Mouse (Mus musculus) heart, embryonic 15.5 days (tissue): ENCODE results near the gene Il17c. TPM values are rescaled to one million over a fixed set of nuclear protein-coding genes. Genes with fewer than 3 reads are reported as not detected.
A peak's percentile ranks its signal among the peaks of the same experiment; 100 is the strongest.

Experiments used
- ATAC-seq: fragments of 200-750 bp; cut with Nextera tagmentation; replicated peaks from 2 replicates; pipeline ENCODE4 v1.8.0; 2017; ENCODE audit warnings: low read depth, moderate TSS enrichment; ENCODE audit not compliant: insufficient number of reproducible peaks, insufficient read depth, low FRiP score
- H3K27ac ChIP-seq: fragments of 300-500 bp; sonication (generic); 2 replicates; pipeline ENCODE4 v1.5.1; 2015; ENCODE audit warnings: mild to moderate bottlenecking, inconsistent platforms
- H3K27me3 ChIP-seq: fragments of 300-500 bp; sonication (generic); 2 replicates; pipeline ENCODE4 v1.6.1; 2015; ENCODE audit warnings: inconsistent platforms
- H3K36me3 ChIP-seq: fragments of 300-500 bp; sonication (generic); 2 replicates; pipeline ENCODE4 v1.6.1; 2015; ENCODE audit warnings: mild to moderate bottlenecking, inconsistent platforms
- H3K4me1 ChIP-seq: fragments of 300-500 bp; sonication (generic); replicated peaks from 2 replicates; pipeline ENCODE4 v1.6.1; 2015; ENCODE audit warnings: inconsistent platforms
- H3K4me2 ChIP-seq: fragments of 300-500 bp; sonication (generic); 2 replicates; pipeline ENCODE4 v1.6.1; 2015; ENCODE audit warnings: inconsistent platforms, mild to moderate bottlenecking, moderate library complexity
- H3K4me3 ChIP-seq: fragments of 300-500 bp; sonication (generic); 2 replicates; pipeline ENCODE4 v1.5.1; 2015; ENCODE audit warnings: mild to moderate bottlenecking, inconsistent platforms
- H3K9ac ChIP-seq: fragments of 300-500 bp; sonication (generic); 2 replicates; pipeline ENCODE4 v1.6.1; 2015; ENCODE audit warnings: mild to moderate bottlenecking, inconsistent platforms
- H3K9me3 ChIP-seq: fragments of 300-500 bp; sonication (generic); replicated peaks from 2 replicates; pipeline ENCODE4 v1.6.1; 2016; ENCODE audit warnings: inconsistent platforms
- WGBS: fragments of 180-500 bp; shearing (Covaris S2); methylation state at CpG from one replicate; pipeline ENCODE4 v1.1.7; 2015; ENCODE audit warnings: mixed read lengths; 5-methylcytosine and 5-hydroxymethylcytosine counted together
- polyA plus RNA-seq: library from polyadenylated mRNA; unstranded; fragments of >200 nt; fragmentation: Nextera tagmentation; extraction: Ambion mirVana; gene quantifications from 2 replicates; pipeline ENCODE4 v1.2.1, GENCODE M21; 2015

Il17c gene
- polyA plus RNA-seq, result 0.34 TPM in 1 of 2 replicates, not detected in the other

DNA sequence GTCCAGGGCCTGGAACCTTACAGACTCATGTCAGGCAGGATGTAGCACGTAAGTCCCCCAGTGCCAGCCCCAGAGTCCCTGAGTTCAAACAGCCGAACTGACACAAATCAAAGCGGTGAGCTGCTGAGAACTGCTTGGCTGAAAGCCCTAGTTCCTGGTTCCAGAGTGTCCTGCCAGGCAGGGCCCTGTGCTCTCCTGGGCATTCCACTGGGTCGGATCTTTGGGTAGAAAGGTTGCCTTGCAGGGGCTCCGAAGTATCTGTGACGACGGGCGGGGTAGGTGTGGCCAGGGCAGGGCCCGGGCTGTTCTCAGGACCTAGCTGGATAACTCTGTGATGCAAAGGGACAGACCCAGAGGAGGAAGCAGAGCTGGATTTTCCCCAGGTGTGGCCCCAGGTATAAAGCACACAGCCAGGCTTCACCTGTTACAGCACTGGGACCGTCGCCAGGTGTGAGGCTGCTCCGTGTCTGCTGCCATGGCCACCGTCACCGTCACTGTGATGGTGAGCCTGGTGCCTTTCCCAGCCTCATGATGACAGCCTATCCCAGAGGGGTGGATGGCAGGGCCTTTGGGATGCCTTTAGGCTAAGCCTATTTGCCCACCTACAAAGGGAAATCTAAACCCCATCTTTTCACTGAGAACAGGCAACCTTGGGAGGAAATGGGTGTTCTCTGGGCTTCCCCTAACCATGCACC, at the start of gene Il17c:
TSS of gene Il17c (plus strand) at position 645 of the 695 bp plus-strand sequence.
- Histone ChIP-seq H3K9ac (no peak within 1 kb of the TSS), H3K4me3 (no peak within 1 kb of the TSS), H3K27ac (no peak within 1 kb of the TSS), H3K4me2 (no peak within 1 kb of the TSS), H3K9me3 (no peaks in the 10 kb centered on the region), H3K27me3 (no peaks in the 10 kb centered on the region), H3K36me3 (peaks cover 21% of the 10 kb centered on the region), H3K4me1 (peaks cover 23% of the 10 kb centered on the region)
- no peak for ATAC-seq
- WGBS, result 75% methylated on average over 14 of the region's 14 CpGs

GRCm38 (mm10) chr8:122375320-122375719, 46.5 kb upstream of the Il17c start:
- no peak for ATAC-seq

DNA sequence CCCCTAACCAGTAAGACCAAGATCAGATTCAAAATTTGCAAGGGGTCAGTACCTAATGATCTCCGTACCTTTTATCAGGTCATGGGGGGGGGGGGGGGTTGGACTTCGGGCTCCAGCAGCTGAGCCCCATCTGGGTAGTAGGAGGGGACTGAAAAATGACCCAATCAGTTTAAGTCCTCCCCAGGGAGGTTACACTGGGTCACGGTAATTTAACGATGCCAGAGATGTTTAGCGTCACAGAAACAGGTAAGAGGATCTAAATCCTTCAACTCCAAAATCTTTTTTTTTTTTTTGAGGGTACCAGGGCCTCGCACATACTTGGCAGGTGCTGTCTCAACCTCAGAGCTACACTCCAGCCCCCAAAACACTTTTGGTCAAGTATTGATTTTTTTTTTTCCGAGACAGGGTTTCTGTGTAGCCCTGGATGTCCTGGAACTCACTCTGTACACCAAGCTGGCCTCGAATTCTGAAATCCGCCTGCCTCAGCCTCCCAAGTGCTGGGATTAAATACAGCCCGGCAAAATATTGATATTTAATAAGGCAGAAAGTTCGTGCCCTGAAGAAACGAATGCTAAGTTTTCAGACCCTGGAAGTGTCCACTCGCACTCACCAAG, 46.0 kb upstream of the Il17c start:
- H3K4me2 ChIP-seq, result peak overlapping the region; percentile 68
- peak overlapping the region; percentile 84 for H3K4me3 ChIP-seq
- no peak for ATAC-seq
- H3K36me3 ChIP-seq, result peaks cover 14% of the 10 kb centered on the region; the same call in 1 of the 2 replicates
- H3K9me3 ChIP-seq, result no peaks in the 10 kb centered on the region
- no peaks in the 10 kb centered on the region for H3K27me3 ChIP-seq
- peak overlapping the region; percentile 50 for H3K27ac ChIP-seq
- peaks cover 25% of the 10 kb centered on the region for H3K4me1 ChIP-seq
- WGBS, result 23% methylated on average over 13 of the region's 13 CpGs
- H3K9ac ChIP-seq, result peak overlapping the region; percentile 29; the same call in 1 of the 2 replicates

More at GRCm38 (mm10) chr8:122375320-122375719, 46.5 kb upstream of the Il17c start:
- WGBS, result 89% methylated on average over 7 of the region's 7 CpGs
- Histone ChIP-seq H3K27me3 (no peaks in the 10 kb centered on the region), H3K4me3 (no peak overlapping the region), H3K9ac (no peak overlapping the region), H3K9me3 (no peaks in the 10 kb centered on the region), H3K4me2 (no peak overlapping the region), H3K4me1 (peaks cover 25% of the 10 kb centered on the region), H3K27ac (no peak overlapping the region), H3K36me3 (peaks cover 9% of the 10 kb centered on the region; the same call in 1 of the 2 replicates)

DNA sequence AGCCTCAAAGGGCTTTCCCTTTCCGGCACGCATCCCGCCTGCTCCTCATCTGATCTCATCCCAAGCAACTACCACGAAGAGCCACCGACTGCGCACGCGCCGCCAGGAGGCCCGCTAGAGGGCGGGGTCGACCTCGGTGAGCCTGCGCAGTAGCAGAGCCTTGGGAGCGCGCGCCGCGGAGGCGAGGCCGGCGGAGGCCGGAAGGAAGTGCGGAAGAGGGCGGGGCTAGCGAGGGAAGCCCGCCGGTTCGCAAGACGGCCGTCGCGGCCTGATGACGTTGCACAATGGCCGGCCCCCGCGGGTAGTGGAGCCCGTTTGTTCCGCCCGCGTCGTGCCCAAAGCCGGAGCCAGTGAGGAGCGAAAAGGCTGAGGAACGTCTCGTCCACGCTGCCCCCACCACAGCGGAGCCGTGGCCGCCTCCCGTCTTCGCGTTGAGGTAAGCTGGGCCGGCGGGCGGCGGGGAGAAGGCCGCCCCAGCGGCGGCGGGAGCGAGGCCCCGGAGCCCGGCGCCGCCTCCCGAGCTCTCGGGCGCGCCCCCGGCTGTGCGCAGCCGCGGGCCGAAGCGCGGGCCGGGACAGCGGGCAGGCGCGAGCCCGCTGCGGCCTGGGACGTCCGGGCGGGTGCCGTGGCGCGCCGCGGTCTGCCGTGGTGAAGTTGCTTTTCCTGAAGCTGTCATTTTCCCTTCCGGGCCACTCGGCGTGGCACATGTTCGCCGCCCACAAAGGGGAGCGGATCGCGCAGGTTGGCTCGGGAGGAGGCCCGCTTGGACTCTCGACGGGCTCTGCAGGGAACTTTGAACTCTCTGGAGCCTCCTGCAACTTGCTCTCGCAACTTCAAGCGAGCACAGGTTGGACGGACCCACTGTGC, 45.2 kb upstream of the Il17c start, which contains the start of gene Zc3h18:
TSS of gene Zc3h18 (plus strand) at position 245 of the 867 bp plus-strand sequence.
- Histone ChIP-seq H3K27ac (peak within 1 kb of the TSS; percentile 91), H3K27me3 (no peaks in the 10 kb centered on the region), H3K36me3 (peaks cover 16% of the 10 kb centered on the region; the same call in 1 of the 2 replicates), H3K9ac (peak within 1 kb of the TSS; percentile 88), H3K4me2 (peak within 1 kb of the TSS; percentile 80), H3K9me3 (no peaks in the 10 kb centered on the region), H3K4me3 (peak within 1 kb of the TSS; percentile 84), H3K4me1 (peaks cover 27% of the 10 kb centered on the region)
- WGBS, result under 1% methylated on average over 106 of the region's 107 CpGs
- peak; percentile 96 for ATAC-seq

DNA sequence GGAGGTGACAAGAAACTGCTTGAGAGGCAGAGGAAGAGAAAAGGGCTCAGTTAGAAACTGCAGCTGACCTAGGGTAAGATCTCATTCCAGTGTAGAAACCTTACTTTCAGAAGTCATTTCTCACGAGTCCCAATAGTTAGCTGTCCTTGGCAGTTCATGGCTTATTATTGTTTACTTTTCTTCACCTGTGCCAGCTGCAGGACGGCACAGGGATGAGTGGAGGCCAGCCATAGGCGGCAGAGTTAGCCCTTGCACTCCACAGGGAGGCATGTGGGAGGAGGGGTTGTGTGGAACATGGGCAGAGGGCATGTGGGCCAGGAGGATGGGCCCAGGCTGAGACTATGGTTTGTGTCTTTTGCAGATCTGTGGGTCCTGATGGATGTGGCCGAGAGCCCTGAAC, 38.8 kb upstream of the Il17c start:
- Histone ChIP-seq H3K4me3 (no peak overlapping the region), H3K4me1 (peaks cover 7% of the 10 kb centered on the region), H3K27me3 (no peaks in the 10 kb centered on the region), H3K27ac (no peak overlapping the region), H3K36me3 (peaks cover 58% of the 10 kb centered on the region), H3K9ac (no peak overlapping the region), H3K9me3 (no peaks in the 10 kb centered on the region), H3K4me2 (no peak overlapping the region)
- WGBS, result 80% methylated on average over 4 of the region's 4 CpGs
- no peak for ATAC-seq

DNA sequence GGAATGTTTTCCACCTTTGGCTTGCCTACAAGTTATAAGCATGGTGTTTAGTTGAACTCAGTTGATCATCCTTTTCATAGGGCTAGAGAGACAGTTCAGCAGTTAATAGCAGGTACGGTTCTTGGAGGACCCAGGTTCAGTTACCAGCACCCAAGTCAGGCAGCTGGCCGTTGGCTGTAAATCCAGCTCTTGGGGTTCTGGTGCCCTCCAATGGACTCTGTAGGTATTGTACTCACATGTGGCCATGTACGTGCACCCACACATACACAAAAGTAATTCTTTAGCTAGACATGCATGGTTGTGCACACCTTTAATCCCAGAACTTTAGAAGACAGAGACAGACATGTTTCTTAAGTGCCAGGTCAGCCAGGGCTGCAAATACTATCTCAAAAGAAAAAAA, 32.5 kb upstream of the Il17c start:
- Histone ChIP-seq H3K36me3 (peaks cover 73% of the 10 kb centered on the region), H3K27ac (no peak overlapping the region), H3K4me1 (no peaks in the 10 kb centered on the region), H3K4me2 (no peak overlapping the region), H3K9me3 (no peaks in the 10 kb centered on the region), H3K27me3 (no peaks in the 10 kb centered on the region), H3K4me3 (no peak overlapping the region), H3K9ac (no peak overlapping the region)
- ATAC-seq, result no peak
- 89% methylated on average over 3 of the region's 3 CpGs for WGBS

- no peaks in the 10 kb centered on the region for H3K9me3 ChIP-seq
- H3K4me1 ChIP-seq, result no peaks in the 10 kb centered on the region
- no peak overlapping the region for H3K4me2 ChIP-seq
- H3K36me3 ChIP-seq, result peaks cover 69% of the 10 kb centered on the region
- no peak for ATAC-seq
- H3K27ac ChIP-seq, result no peak overlapping the region
- H3K27me3 ChIP-seq, result no peaks in the 10 kb centered on the region
- WGBS, result 86% methylated on average over 3 of the region's 3 CpGs
- no peak overlapping the region for H3K4me3 ChIP-seq
- H3K9ac ChIP-seq, result no peak overlapping the region
Measured at GRCm38 (mm10) chr8:122390758-122391157, 31.1 kb upstream of the Il17c start.

- H3K9me3 ChIP-seq, result no peaks in the 10 kb centered on the region
- ATAC-seq, result no peak
- H3K36me3 ChIP-seq, result peaks cover 61% of the 10 kb centered on the region
Measured at GRCm38 (mm10) chr8:122393717-122394116, 28.1 kb upstream of the Il17c start.

GRCm38 (mm10) chr8:122395291-122395690, 26.5 kb upstream of the Il17c start:
- Histone ChIP-seq H3K36me3 (peaks cover 64% of the 10 kb centered on the region), H3K9ac (no peak overlapping the region), H3K27me3 (no peaks in the 10 kb centered on the region), H3K4me1 (no peaks in the 10 kb centered on the region), H3K4me2 (no peak overlapping the region), H3K4me3 (no peak overlapping the region), H3K27ac (no peak overlapping the region), H3K9me3 (no peaks in the 10 kb centered on the region)
- WGBS, result 86% methylated on average over 6 of the region's 6 CpGs
- no peak for ATAC-seq

More at GRCm38 (mm10) chr8:122393717-122394116, 28.1 kb upstream of the Il17c start:
- no peaks in the 10 kb centered on the region for H3K27me3 ChIP-seq
- no peaks in the 10 kb centered on the region for H3K4me1 ChIP-seq
- H3K4me2 ChIP-seq, result no peak overlapping the region
- H3K9ac ChIP-seq, result no peak overlapping the region
- no peak overlapping the region for H3K4me3 ChIP-seq
- H3K27ac ChIP-seq, result no peak overlapping the region

GRCm38 (mm10) chr8:122398186-122398585, 23.6 kb upstream of the Il17c start:
- H3K4me1 ChIP-seq, result no peaks in the 10 kb centered on the region
- no peak overlapping the region for H3K4me2 ChIP-seq
- peaks cover 78% of the 10 kb centered on the region for H3K36me3 ChIP-seq
- H3K9me3 ChIP-seq, result no peaks in the 10 kb centered on the region
- WGBS, result 93% methylated on average over 9 of the region's 9 CpGs
- no peak overlapping the region for H3K4me3 ChIP-seq
- H3K27ac ChIP-seq, result no peak overlapping the region
- H3K27me3 ChIP-seq, result no peaks in the 10 kb centered on the region
- no peak overlapping the region for H3K9ac ChIP-seq
- ATAC-seq, result no peak

GRCm38 (mm10) chr8:122405146-122405805, 16.5 kb upstream of the Il17c start:
- Histone ChIP-seq H3K4me3 (no peak overlapping the region), H3K36me3 (peaks cover 90% of the 10 kb centered on the region), H3K9ac (no peak overlapping the region), H3K27me3 (no peaks in the 10 kb centered on the region), H3K9me3 (no peaks in the 10 kb centered on the region), H3K27ac (no peak overlapping the region), H3K4me1 (no peaks in the 10 kb centered on the region), H3K4me2 (no peak overlapping the region)
- ATAC-seq, result no peak
- 64% methylated on average over 9 of the region's 9 CpGs for WGBS
